Mouse (Mus musculus) E14TG2a.4 (cell line): ENCODE results near the gene Ska3.

Experiments used
- CTCF ChIP-seq: conservative IDR thresholded peaks from 2 replicates; pipeline ENCODE4 v1.5.1; 2014; ENCODE audit warnings: low read length
- POU5F1 ChIP-seq: IDR thresholded peaks from 2 replicates; pipeline ENCODE4 v1.6.1; 2014; ENCODE audit warnings: low read length, borderline replicate concordance

DNA sequence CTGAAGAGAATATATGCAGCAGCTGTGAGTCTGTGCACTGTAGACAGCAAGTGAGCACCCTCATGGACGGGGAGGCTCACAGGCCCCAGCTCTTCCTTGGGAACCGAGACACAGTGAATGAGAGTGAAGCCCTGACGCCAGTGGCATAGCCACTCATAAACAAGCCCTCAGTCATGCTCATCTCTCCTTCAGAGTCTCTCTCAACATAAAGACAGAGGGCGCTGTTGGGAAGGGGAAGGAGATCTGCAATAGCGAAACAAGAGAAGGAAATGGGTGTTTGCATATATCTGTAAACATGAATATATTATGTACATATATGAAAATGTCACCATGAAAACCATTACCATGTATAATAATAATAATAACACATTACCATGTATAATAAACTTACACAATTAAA is 17.4 kb downstream of the Ska3 start:
- peak; percentile 69 for TF ChIP-seq CTCF
- no peak for TF ChIP-seq POU5F1
